Mouse (Mus musculus): ENCODE data around the gene Mtx1. TPM values are rescaled to one million over a fixed set of nuclear protein-coding genes. Genes with fewer than 3 reads are reported as not detected.
A peak's percentile ranks its signal among the peaks of the same experiment; 100 is the strongest.

Mtx1 gene
- polyA plus RNA-seq, 1 experiment from 2014 or later, result 250 TPM

DNA sequence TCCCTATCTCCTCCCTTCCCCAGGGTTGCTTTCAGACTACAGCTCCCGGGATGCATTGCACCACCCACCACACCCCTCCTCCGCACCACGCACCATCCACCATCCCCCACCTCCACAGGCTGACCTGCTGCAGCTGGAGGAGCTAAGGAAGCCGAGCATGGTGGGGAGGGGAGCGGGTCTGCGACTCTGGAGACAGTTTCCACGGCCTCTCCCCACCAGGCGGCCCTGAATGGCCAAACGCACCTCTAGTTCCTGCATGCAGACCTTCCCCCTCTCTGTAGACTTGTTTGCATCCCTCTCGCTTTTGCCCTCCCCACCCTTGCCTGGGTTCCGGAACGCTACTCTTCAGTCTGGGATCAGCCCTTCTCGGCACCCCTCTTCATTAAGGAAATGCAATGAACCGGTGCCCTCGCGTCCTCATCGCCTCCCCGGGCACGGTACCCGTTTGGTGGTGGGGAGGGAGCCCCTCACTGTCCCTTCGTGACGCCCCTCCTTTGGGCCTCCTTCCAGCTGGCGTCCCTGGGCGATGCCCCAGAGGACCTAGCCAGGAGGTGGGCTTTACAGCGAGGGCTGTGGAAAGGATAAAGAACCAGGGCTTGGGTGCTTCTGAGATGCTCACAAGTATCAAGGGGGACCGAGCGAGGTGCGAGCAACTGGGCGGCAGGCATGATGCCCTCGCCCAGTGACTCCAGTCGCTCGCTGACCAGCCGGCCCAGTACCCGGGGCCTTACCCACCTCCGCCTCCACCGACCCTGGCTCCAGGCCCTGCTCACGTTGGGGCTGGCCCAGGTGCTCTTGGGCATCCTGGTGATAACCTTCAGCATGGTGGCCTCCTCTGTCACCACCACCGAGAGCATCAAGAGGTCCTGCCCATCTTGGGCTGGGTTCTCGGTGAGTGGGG lies 43.6 kb downstream of the Mtx1 start, which contains the start of gene Fam189b:
Gene Fam189b, plus strand, starts transcription at position 86 of the 901 bp plus-strand sequence.
- WGBS, result 7% methylated on average over 39 of the region's 39 CpGs
- H3K27ac ChIP-seq, result peak within 1 kb of the TSS; percentile 86
- peak; percentile 89 for DNase-seq (ENCODE audit: low spot score)
- H3K36me3 ChIP-seq, result peaks cover 62% of the 10 kb centered on the region
- no peaks in the 10 kb centered on the region for H3K27me3 ChIP-seq (ENCODE audit: low read depth, poor library complexity, severe bottlenecking)
- peaks cover 67% of the 10 kb centered on the region for H3K4me1 ChIP-seq
- no peaks in the 10 kb centered on the region for H3K9me3 ChIP-seq (replicated peaks)
- H3K4me3 ChIP-seq, result peak within 1 kb of the TSS; percentile 57

DNA sequence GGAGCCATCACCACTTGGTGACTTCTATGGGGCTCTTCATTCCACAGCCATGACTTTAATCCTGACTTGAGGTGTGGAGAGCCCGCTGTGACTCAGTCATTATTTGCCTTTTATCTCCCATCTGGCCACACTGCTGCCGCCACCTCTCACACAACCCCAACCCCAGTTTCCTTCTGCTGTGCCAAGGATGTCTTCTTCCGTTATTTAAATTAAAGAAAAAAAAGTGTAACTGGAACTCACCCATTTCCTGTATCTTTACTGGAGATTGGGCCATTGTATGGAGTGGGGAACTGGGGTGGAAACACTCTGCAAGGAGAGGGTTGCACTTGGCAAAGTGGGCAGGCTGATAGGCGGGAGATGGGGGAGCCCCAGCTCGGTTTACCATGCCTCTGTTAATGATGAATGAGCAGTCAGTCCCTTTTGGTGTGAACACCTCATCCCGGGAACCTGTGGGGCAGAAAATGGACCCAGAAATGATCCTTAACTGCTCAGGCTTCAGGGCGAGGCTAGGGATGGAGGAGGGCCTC lies 44.3 kb downstream of the Mtx1 start:
- peaks cover 55% of the 10 kb centered on the region for H3K36me3 ChIP-seq
- H3K4me1 ChIP-seq, result peaks cover 66% of the 10 kb centered on the region
- WGBS, result 40% methylated on average over 7 of the region's 7 CpGs
- DNase-seq (ENCODE audit: low spot score), result no peak
- no peaks in the 10 kb centered on the region for H3K9me3 ChIP-seq (replicated peaks)
- H3K27ac ChIP-seq, result peak overlapping the region; percentile 86
- H3K4me3 ChIP-seq, result peak overlapping the region; percentile 57
- H3K27me3 ChIP-seq (ENCODE audit: low read depth, poor library complexity, severe bottlenecking), result no peaks in the 10 kb centered on the region

DNA sequence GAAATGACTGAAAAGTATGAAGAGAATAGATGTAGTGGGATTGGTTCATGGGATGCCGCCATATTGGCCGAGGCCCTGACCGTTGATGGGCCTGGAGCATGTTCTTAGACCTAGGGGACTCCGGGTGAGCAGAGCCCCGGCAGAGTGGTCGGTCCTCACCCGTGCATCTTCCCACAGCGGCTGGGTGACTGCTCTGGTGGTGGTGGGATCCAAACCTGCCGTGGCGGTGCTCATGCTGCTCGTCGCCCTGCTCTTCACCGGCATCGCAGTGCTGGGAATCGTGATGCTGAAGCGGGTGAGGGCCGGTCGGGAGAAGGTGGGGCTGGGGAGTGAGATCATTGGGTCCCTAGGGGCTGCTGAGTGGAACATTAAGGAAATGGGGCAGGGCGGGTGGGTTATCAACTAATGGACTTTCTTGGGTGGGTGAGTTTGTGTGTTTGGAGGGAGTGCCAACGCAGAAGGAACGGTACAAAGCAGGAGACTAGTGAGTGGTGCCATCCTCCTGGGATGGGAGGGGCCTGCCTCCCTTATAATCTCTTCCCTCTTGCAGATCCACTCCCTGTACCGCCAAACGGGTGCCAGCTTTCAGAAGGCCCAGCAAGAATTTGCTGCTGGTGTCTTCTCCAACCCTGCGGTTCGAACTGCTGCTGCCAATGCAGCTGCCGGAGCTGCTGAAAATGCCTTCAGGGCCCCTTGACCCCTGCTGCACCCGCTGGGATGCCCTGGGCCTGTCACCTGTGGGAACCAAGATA lies 45.0 kb downstream of the Mtx1 start:
- DNase-seq (ENCODE audit: low spot score), result no peak
- peaks cover 61% of the 10 kb centered on the region for H3K4me1 ChIP-seq
- 89% methylated on average over 27 of the region's 27 CpGs for WGBS

DNA sequence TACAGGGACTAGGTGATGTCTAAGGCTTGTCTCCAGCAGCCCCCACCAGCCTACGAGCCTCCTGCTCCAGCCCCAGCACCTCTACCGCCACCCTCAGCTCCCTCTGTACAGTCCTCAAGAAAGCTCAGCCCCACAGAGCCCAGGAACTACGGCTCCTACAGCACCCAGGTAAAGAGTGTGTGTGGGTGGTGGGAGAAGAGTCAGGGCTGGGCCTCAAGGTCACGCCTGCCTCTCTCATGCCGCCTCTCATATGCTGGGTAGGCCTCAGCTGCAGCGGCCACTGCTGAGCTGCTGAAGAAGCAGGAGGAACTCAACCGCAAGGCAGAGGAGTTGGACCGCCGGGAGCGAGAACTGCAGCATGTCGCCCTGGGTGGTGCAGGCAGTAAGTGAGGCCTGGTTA lies 47.8 kb downstream of the Mtx1 start:
- H3K27ac ChIP-seq, result no peak overlapping the region

More for the DNA sequence above, 45.0 kb downstream of the Mtx1 start:
- no peak overlapping the region for H3K4me3 ChIP-seq
- no peaks in the 10 kb centered on the region for H3K9me3 ChIP-seq (replicated peaks)
- H3K36me3 ChIP-seq, result peaks cover 48% of the 10 kb centered on the region
- H3K27me3 ChIP-seq (ENCODE audit: low read depth, poor library complexity, severe bottlenecking), result no peaks in the 10 kb centered on the region
- H3K27ac ChIP-seq, result no peak overlapping the region; the same call in 1 of the 2 replicates

DNA sequence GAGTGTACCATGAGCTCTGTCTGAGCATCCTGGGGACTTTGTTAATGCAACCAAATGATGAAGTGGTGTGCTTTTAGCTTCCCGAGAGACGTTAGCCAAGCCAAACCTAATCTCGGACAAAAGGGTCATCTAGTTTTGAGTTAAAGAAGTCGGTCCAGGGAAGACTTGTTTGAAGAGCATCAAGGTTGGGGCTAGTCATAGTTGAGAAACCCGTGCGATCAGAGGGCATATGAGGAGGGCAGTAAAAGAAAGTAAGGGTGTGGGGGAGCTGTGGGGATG lies 48.8 kb downstream of the Mtx1 start:
- WGBS, result 11% methylated on average over 6 of the region's 6 CpGs

More for the DNA sequence above, 47.8 kb downstream of the Mtx1 start:
- peaks cover 68% of the 10 kb centered on the region for H3K36me3 ChIP-seq
- H3K27me3 ChIP-seq (ENCODE audit: low read depth, poor library complexity, severe bottlenecking), result no peaks in the 10 kb centered on the region
- DNase-seq (ENCODE audit: low spot score), result no peak
- H3K9me3 ChIP-seq (replicated peaks), result no peaks in the 10 kb centered on the region
- H3K4me1 ChIP-seq, result peaks cover 37% of the 10 kb centered on the region
- 95% methylated on average over 11 of the region's 11 CpGs for WGBS
- H3K4me3 ChIP-seq, result peak overlapping the region; percentile 23; the same call in 1 of the 2 replicates

DNA sequence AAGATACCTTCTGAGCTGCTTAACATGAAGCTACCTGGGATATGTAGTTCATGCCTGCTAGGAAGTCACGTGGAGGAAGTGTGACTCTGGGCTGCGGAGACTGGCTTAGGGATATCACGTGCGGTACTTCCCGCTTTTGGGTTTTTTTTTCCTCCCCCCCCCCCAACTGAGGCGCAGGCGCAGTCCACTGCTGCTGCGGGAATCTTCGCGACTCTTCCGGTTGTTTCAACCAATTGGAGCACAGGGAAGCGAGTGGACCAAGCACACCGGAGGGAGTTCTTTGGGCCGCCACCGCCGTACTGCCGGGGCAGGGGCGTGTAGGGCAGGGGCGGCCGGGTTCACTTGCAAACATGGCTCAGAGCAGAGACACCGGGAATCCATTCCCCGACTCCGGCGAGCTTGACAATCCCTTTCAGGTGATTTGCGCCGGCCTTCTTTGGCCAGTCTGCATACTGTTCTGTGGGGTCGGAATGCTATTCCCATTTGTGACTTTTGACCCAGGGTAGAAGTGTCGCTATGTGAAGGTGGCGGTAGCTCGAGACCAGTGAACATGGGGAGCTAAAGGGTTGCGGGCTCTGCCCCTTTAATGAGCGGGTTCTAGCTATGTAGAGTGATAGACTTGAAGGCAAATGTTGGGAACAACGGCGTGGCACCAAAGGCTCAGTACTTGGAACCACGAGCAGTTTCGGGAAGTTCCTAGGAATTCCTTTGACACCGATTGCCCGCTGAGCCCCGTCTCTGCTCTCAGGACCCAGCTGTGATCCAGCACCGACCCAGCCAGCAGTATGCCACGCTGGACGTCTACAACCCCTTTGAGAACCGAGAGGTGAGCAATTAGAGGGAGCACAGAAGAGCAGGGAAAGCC lies 49.4 kb downstream of the Mtx1 start, which contains the start of gene Scamp3:
Gene Scamp3, plus strand, starts transcription at position 232 of the 865 bp plus-strand sequence.
- H3K36me3 ChIP-seq, result peaks cover 80% of the 10 kb centered on the region

More for the DNA sequence above, 48.8 kb downstream of the Mtx1 start:
- H3K36me3 ChIP-seq, result peaks cover 78% of the 10 kb centered on the region
- peaks cover 27% of the 10 kb centered on the region for H3K4me1 ChIP-seq
- no peaks in the 10 kb centered on the region for H3K9me3 ChIP-seq (replicated peaks)
- H3K27ac ChIP-seq, result peak overlapping the region; percentile 85
- H3K4me3 ChIP-seq, result peak overlapping the region; percentile 75
- no peaks in the 10 kb centered on the region for H3K27me3 ChIP-seq (ENCODE audit: low read depth, poor library complexity, severe bottlenecking)
- no peak for DNase-seq (ENCODE audit: low spot score)

DNA sequence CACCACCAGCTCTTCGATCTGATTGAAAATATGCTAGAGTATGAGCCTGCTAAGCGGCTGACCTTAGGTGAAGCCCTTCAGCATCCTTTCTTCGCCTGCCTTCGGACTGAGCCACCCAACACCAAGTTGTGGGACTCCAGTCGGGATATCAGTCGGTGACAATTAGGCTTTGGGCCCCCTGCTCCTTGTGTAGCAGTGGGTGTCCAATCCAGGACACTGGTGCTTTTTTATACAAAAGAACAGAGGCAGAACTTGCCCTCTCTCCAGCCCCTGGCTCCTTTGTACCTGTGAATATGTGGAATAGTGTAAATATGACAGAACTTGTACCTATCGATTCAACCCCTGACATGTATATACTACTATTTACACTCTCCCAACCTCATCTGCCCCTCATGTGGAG lies 50.5 kb downstream of the Mtx1 start:
- Histone ChIP-seq H3K4me1 (peaks cover 17% of the 10 kb centered on the region), H3K4me3 (0 out of 2 replicates have a peak overlapping the region, but pooled peaks have one; percentile 75), H3K27ac (no peak overlapping the region), H3K9me3 (replicated peaks) (no peaks in the 10 kb centered on the region), H3K27me3 (ENCODE audit: low read depth, poor library complexity, severe bottlenecking) (no peaks in the 10 kb centered on the region), H3K36me3 (peaks cover 80% of the 10 kb centered on the region)
- 85% methylated on average over 7 of the region's 7 CpGs for WGBS
- no peak for DNase-seq (ENCODE audit: low spot score)

More for the DNA sequence above, 49.4 kb downstream of the Mtx1 start, which contains the start of gene Scamp3:
- Histone ChIP-seq H3K9me3 (replicated peaks) (no peaks in the 10 kb centered on the region), H3K27ac (peak within 1 kb of the TSS; percentile 85), H3K4me3 (peak within 1 kb of the TSS; percentile 75), H3K27me3 (ENCODE audit: low read depth, poor library complexity, severe bottlenecking) (no peaks in the 10 kb centered on the region), H3K4me1 (peaks cover 22% of the 10 kb centered on the region)
- under 1% methylated on average over 43 of the region's 43 CpGs for WGBS
- DNase-seq (ENCODE audit: low spot score), result peak; percentile 97

DNA sequence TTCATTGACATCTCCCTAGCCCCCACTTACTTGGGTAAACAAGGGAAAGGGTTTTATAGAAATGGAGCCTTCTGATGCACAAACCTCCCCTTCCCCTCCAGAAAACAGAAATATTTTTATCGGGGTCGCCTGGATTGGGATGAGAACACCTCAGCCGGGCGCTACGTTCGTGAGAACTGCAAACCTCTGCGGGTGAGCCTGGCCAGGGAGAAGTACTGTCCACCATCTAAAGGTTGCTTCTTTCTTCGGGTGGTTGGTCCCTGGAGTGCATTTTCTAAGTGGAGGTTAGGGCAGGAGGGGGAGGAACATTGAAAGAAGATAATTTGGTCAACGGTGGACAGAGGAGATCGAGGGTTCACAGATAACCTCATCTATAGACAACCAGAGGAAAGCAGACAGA lies 51.3 kb downstream of the Mtx1 start:
- Histone ChIP-seq H3K27me3 (ENCODE audit: low read depth, poor library complexity, severe bottlenecking) (no peaks in the 10 kb centered on the region), H3K4me1 (peaks cover 17% of the 10 kb centered on the region), H3K9me3 (replicated peaks) (no peaks in the 10 kb centered on the region), H3K36me3 (peaks cover 79% of the 10 kb centered on the region), H3K27ac (no peak overlapping the region), H3K4me3 (no peak overlapping the region)
- DNase-seq (ENCODE audit: low spot score), result no peak
- WGBS, result 93% methylated on average over 10 of the region's 10 CpGs

DNA sequence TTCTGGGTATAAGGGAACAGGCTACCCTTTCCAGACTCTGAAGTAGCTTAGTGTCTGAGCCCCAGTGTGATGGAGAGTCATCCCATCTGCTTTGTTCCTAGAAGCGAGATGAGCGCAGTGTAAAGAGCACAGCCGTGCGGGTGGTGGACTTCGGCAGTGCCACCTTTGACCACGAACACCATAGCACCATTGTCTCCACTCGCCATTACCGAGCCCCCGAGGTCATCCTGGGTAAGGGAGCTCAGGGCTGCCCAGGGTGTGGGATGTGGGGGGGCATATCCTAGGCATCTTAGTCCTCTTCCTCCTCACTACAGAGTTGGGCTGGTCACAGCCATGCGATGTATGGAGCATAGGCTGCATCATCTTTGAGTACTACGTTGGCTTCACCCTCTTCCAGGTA lies 52.0 kb downstream of the Mtx1 start:
- DNase-seq (ENCODE audit: low spot score), result no peak
- Histone ChIP-seq H3K9me3 (replicated peaks) (no peaks in the 10 kb centered on the region), H3K4me1 (peaks cover 17% of the 10 kb centered on the region), H3K36me3 (peaks cover 79% of the 10 kb centered on the region), H3K27me3 (ENCODE audit: low read depth, poor library complexity, severe bottlenecking) (no peaks in the 10 kb centered on the region), H3K27ac (no peak overlapping the region), H3K4me3 (no peak overlapping the region)
- 96% methylated on average over 11 of the region's 11 CpGs for WGBS

DNA sequence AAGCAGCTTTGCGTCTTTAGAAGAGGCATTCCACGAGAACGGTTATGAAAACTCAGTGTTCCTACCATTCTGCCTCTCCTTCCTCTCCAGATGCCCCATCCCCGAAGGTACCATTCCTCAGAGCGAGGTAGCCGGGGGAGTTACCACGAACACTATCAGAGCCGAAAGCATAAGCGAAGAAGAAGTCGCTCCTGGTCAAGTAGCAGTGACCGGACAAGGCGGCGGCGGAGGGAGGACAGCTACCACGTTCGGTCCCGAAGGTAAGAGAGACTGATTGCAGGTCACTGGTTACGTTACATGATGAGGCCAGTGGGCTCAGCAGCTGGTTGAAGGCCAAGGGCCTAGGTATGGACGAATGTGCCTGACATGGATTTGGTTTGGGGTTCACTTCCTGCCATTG lies 59.9 kb downstream of the Mtx1 start:
- no peak overlapping the region for H3K27ac ChIP-seq
- peaks cover 25% of the 10 kb centered on the region for H3K4me1 ChIP-seq
- DNase-seq (ENCODE audit: low spot score), result peak; percentile 26
- 96% methylated on average over 19 of the region's 19 CpGs for WGBS
- H3K27me3 ChIP-seq (ENCODE audit: low read depth, poor library complexity, severe bottlenecking), result no peaks in the 10 kb centered on the region
- no peaks in the 10 kb centered on the region for H3K9me3 ChIP-seq (replicated peaks)
- H3K4me3 ChIP-seq, result 0 out of 2 replicates have a peak overlapping the region, but pooled peaks have one; percentile 13
- peaks cover 62% of the 10 kb centered on the region for H3K36me3 ChIP-seq

DNA sequence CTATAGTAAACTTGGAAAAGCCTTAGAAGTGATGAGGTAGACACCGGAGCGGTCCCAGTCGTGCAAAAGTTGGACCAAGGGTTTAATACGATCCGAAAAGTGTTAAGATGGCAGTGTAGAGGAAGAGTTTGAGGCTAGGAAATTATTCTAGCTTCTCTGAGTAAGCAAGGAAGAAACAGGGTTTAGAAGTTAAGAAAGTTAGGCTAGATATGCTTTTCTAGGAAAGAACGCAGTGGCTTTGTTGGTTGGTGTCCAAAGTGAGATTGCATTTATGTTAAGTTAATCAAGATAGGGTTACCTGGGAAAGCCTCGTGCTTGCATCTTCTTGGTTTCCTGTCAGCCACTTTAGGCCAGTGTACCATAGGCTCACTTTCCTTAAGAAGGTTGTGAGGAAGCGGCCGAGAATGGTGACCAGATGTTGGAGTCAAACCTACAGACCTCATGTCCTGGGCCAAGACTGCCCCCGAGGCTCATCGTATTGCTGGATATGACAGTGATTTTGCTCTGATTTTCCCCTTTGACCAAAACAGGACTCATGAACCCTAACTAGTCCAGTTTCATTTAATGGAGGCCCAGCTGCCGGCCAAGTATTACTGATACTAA lies 61.5 kb downstream of the Mtx1 start:
- Histone ChIP-seq H3K4me3 (peak overlapping the region; percentile 93), H3K27ac (peak overlapping the region; percentile 99), H3K36me3 (peaks cover 48% of the 10 kb centered on the region), H3K4me1 (peaks cover 25% of the 10 kb centered on the region), H3K27me3 (ENCODE audit: low read depth, poor library complexity, severe bottlenecking) (no peaks in the 10 kb centered on the region), H3K9me3 (replicated peaks) (no peaks in the 10 kb centered on the region)
- WGBS, result 22% methylated on average over 12 of the region's 12 CpGs
- peak; percentile 30 for DNase-seq (ENCODE audit: low spot score)
